In genomic region chr5:39177891-39178290, GRCm38 (mm10) we compare ENCODE assay signal across 17 mouse cellular contexts.
DNase-seq lines count a peak whose midpoint lies in the region; ATAC-seq lines count a peak whose summit lies in the region.
"Had no signal": no experiment of that assay in that cellular context is flagged by ENCODE, and none has a peak within 500 bp of the region (broad histone marks: within the 10 kb centered on the region; RNA-seq: fewer than 3 reads in every experiment).

No protein-coding gene starts in this region.

- peaks cover 22% of the 10 kb centered on the region for H3K4me1 ChIP-seq in forebrain, embryonic 13.5 days
- H3K4me1 ChIP-seq in forebrain, embryonic 10.5 days = peaks cover 14% of the 10 kb centered on the region
- peaks cover 2% of the 10 kb centered on the region; the same call in 1 of the 2 replicates for H3K4me1 ChIP-seq in midbrain, embryonic 11.5 days (ENCODE audit: control insufficient read depth, insufficient read depth, low read length)
- no peaks in the 10 kb centered on the region for H3K4me1 ChIP-seq in midbrain, embryonic 14.5 days (ENCODE audit: control insufficient read depth, insufficient read depth, low read length)
- H3K4me1 ChIP-seq: hindbrain, embryonic 15.5 days had no signal

- H3K4me3 ChIP-seq in forebrain, embryonic 13.5 days = no peak overlapping the region
- H3K4me3 ChIP-seq in forebrain, embryonic 10.5 days = no peak overlapping the region
- H3K4me3 ChIP-seq in midbrain, embryonic 11.5 days (ENCODE audit: low read depth, low read length) = no peak overlapping the region
- no peak overlapping the region for H3K4me3 ChIP-seq in midbrain, embryonic 14.5 days (replicated peaks; ENCODE audit: low read depth, low read length)
- H3K4me3 ChIP-seq: hindbrain, embryonic 12.5 days; hindbrain, embryonic 15.5 days had no signal

- no peaks in the 10 kb centered on the region for H3K9me3 ChIP-seq in forebrain, embryonic 13.5 days (replicated peaks)
- no peaks in the 10 kb centered on the region for H3K9me3 ChIP-seq in forebrain, embryonic 10.5 days
- no peaks in the 10 kb centered on the region for H3K9me3 ChIP-seq in midbrain, embryonic 11.5 days (ENCODE audit: control insufficient read depth, low read length)
- H3K9me3 ChIP-seq in midbrain, embryonic 14.5 days (ENCODE audit: control insufficient read depth, low read length) = no peaks in the 10 kb centered on the region
- H3K9me3 ChIP-seq: hindbrain, embryonic 12.5 days; hindbrain, embryonic 15.5 days had no signal

- H3K9ac ChIP-seq in forebrain, embryonic 13.5 days = no peak overlapping the region
- H3K9ac ChIP-seq in midbrain, embryonic 11.5 days (ENCODE audit: low read length) = no peak overlapping the region
- H3K9ac ChIP-seq in midbrain, embryonic 14.5 days (replicated peaks; ENCODE audit: low read length) = no peak overlapping the region
- H3K9ac ChIP-seq: hindbrain, embryonic 12.5 days; hindbrain, embryonic 15.5 days had no signal

- WGBS in forebrain, embryonic 13.5 days = 19% methylated on average over 2 of the region's 2 CpGs
- WGBS in forebrain, embryonic 10.5 days = 29% methylated on average over 2 of the region's 2 CpGs
- WGBS in midbrain, embryonic 11.5 days = 38% methylated on average over 2 of the region's 2 CpGs
- 35% methylated on average over 2 of the region's 2 CpGs for WGBS in midbrain, embryonic 14.5 days

- no peak overlapping the region for H3K4me2 ChIP-seq in forebrain, embryonic 13.5 days
- no peak overlapping the region for H3K4me2 ChIP-seq in midbrain, embryonic 11.5 days
- no peak overlapping the region for H3K4me2 ChIP-seq in midbrain, embryonic 14.5 days (ENCODE audit: low read length)
- H3K4me2 ChIP-seq: heart, embryonic 11.5 days; hindbrain, embryonic 12.5 days; hindbrain, embryonic 15.5 days had no signal

- H3K36me3 ChIP-seq in forebrain, embryonic 13.5 days (ENCODE audit: poor library complexity, severe bottlenecking) = no peaks in the 10 kb centered on the region
- H3K36me3 ChIP-seq in forebrain, embryonic 10.5 days (replicated peaks) = no peaks in the 10 kb centered on the region
- no peaks in the 10 kb centered on the region for H3K36me3 ChIP-seq in midbrain, embryonic 11.5 days (ENCODE audit: control insufficient read depth, insufficient read depth, low read length)
- H3K36me3 ChIP-seq in midbrain, embryonic 14.5 days (ENCODE audit: control insufficient read depth, insufficient read depth, low read length) = no peaks in the 10 kb centered on the region
- H3K36me3 ChIP-seq: hindbrain, embryonic 12.5 days; hindbrain, embryonic 15.5 days had no signal

- H3K27me3 ChIP-seq in forebrain, embryonic 13.5 days = no peaks in the 10 kb centered on the region
- no peaks in the 10 kb centered on the region for H3K27me3 ChIP-seq in forebrain, embryonic 10.5 days (ENCODE audit: poor library complexity, severe bottlenecking)
- no peaks in the 10 kb centered on the region for H3K27me3 ChIP-seq in midbrain, embryonic 11.5 days (ENCODE audit: control insufficient read depth, insufficient read depth, low read length)
- H3K27me3 ChIP-seq in midbrain, embryonic 14.5 days (ENCODE audit: control insufficient read depth, insufficient read depth, low read length) = no peaks in the 10 kb centered on the region
- H3K27me3 ChIP-seq: hindbrain, embryonic 12.5 days; hindbrain, embryonic 15.5 days had no signal

- no peak for DNase-seq in forebrain, embryonic 10.5 days (ENCODE audit: extremely low spot score, low spot score)
- no peak for DNase-seq in midbrain, embryonic 11.5 days (ENCODE audit: low spot score, missing footprints)
- no peak for DNase-seq in midbrain, embryonic 14.5 days
- peak; percentile 8 for DNase-seq in retina, postnatal 1 day
- DNase-seq in thymus, postnatal 14 days = no peak
- DNase-seq: adrenal gland, adult 8-10 months; adrenal gland, postnatal 25 days; cerebellum, adult 18-20 months; cerebellum, adult 9-10 months; cerebellum, postnatal 14 days; gastrocnemius, postnatal 25 days had no signal

- H3K27ac ChIP-seq in forebrain, embryonic 13.5 days = no peak overlapping the region
- no peak overlapping the region for H3K27ac ChIP-seq in forebrain, embryonic 10.5 days
- no peak overlapping the region for H3K27ac ChIP-seq in midbrain, embryonic 11.5 days (ENCODE audit: low read depth, low read length)
- H3K27ac ChIP-seq in midbrain, embryonic 14.5 days (replicated peaks; ENCODE audit: low read depth, low read length) = no peak overlapping the region
- H3K27ac ChIP-seq: hindbrain, embryonic 12.5 days; hindbrain, embryonic 15.5 days had no signal

- ATAC-seq in forebrain, embryonic 13.5 days = 0 out of 2 replicates have a peak, but pooled peaks have one; percentile 3
- 0 out of 2 replicates have a peak, but pooled peaks have one; percentile 50 for ATAC-seq in midbrain, embryonic 11.5 days (ENCODE audit: low FRiP score)
- ATAC-seq in midbrain, embryonic 14.5 days (ENCODE audit: low FRiP score, low TSS enrichment) = no peak
- ATAC-seq: activated CD4-positive, CD25-positive, alpha-beta regulatory T cell, adult 4 months; intestine, postnatal 0 days had no signal
